Mouse (Mus musculus): ENCODE measurements around the gene Tcf12.
A peak's percentile ranks its signal among the peaks of the same experiment; 100 is the strongest.

Gene Tcf12

GRCm38 (mm10) chr9:71915871-71916661 is 195.6 kb downstream of the Tcf12 start:
- no peak for DNase-seq (ENCODE audit: low spot score in 2 of 2)

DNA sequence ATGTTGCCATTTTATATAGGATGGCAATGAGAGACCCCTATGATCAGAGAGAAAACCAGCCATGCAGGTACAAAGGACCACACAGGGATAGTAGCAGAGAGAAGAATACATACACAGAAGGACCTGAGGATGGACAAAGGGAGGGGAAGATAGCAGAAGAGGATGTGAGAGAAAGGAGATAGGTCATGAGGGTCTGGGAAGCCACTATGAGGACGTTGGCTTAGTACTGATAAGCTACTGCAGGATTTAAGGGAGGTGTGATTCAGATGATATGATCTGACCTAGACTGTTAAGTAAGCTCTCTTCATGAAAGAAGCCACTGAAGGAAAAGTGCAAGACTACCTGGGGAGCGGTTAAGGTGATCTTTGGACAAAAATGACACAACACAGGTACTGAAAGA is 205.1 kb downstream of the Tcf12 start:
- DNase-seq (ENCODE audit: low spot score in 2 of 2) = no peak

- DNase-seq (ENCODE audit: low spot score in 2 of 2) = no peak
These were observed 212.8 kb downstream of the Tcf12 start for GRCm38 (mm10) chr9:71898852-71899251.

GRCm38 (mm10) chr9:71897399-71897798 is 214.3 kb downstream of the Tcf12 start:
- DNase-seq (ENCODE audit: low spot score in 2 of 2) = no peak

DNA sequence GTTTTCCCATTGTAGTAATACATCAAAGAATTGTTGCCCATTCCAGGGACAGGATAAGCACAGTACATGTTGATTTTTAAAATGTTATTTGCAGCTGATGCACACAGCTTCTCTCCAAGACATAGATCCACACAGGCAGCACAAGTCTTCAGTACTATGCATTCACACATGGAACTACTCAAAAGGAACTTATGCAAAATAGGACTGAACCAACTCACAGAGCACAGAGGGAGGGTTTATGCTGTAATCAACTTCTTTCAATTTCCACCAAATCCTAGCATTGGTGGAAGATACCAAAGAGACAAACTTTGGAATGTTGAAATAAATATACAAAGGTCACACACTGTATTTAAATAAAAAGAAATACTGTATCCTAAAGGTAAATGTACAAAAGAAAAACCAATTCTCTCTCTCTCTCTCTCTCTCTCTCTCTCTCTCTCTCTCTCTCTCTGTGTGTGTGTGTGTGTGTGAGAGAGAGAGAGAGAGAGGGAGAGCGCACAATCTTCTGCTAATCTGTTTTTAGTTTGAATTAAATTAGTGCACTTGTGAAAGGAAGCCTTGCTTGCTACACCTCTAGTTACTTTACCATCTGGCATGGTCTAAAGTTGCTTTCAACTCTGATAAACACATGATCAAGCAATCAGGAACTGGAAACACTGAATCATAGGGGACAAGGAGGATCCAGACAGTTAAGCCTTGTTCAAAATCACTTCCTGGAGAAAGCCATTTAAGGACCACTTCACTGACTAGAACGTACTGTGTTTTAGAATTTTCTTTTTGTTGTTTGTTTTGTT is 215.5 kb downstream of the Tcf12 start:
- peak in 1 of 2 experiments; percentile 14 for DNase-seq (ENCODE audit: low spot score in 2 of 2)

DNA sequence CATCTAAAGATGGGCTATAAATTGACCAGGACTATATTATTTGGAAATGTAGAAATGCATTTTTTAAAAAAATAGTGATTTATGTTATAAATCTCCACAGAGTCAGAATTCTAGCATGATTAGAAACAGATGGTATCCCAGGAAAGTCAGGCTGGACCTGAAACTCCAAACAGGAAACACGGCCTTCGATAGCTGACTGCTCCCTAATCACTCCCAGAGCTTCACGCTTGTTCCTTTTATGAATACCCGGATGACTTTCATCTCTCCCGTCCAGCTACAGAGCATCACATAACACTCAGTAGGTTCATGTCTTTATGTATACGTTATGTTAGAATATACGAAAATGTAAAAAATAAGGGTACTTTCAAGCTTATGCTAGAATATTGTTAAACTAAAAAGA is 216.4 kb downstream of the Tcf12 start:
- no peak for DNase-seq (ENCODE audit: low spot score in 2 of 2)

DNA sequence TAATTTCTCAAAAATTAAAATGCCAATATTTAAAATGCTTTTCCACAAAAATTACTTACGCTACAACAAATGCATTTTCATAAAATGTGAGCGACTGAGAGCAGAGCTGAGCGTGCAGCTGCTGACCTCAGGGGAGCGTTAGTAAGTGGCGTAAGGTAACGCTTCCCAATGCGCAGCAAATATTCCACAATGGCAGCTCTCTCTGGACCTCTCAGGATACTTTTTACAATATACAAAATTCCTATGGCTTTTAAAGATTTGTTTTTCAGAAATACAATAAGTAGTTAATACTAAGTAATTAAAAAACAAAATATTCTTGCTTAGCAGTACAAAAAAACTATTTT is 216.8 kb downstream of the Tcf12 start:
- no peak for DNase-seq (ENCODE audit: low spot score in 2 of 2)

- DNase-seq (ENCODE audit: low spot score in 2 of 2) = no peak
These were observed 217.3 kb downstream of the Tcf12 start for GRCm38 (mm10) chr9:71894246-71894942.

DNA sequence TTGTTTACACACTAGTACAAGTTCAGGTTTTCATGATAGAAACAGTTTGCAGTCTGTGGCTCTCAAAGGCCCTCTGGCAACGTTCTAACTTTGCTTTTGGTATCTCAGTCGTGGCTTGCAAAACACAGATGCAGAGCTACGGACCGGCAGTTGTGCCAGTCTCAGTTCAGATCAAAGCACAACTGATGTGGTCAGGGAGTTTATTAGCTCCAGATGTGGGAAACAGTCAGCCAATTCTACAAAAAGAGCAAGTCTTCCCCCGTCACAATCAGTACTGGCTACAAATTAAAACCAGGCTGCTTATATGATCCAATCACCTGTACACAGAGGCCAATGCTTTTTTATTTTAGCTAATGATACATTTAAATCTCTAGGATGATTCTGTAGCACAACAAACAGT is 223.2 kb downstream of the Tcf12 start:
- DNase-seq (ENCODE audit: low spot score in 2 of 2) = no peak

DNA sequence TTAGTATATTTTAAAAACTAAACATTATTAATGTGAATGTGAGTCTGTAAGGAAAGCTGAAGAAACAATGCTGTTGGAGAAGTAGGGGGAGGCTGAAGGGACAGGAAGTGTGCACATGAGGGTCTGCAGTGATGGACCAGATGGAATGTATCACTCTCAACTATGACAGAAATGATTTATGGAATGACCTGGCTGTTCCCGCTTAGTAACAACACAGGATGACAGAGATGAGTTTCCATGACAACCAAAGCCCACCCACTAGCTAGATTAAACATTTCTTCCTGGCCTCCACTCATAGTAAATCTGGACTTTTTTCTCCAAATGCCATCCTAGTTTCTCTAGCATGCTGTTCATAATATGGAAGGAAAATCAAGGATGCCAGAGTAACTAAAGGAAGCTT is 231.0 kb downstream of the Tcf12 start:
- DNase-seq (ENCODE audit: low spot score in 2 of 2) = no peak

DNA sequence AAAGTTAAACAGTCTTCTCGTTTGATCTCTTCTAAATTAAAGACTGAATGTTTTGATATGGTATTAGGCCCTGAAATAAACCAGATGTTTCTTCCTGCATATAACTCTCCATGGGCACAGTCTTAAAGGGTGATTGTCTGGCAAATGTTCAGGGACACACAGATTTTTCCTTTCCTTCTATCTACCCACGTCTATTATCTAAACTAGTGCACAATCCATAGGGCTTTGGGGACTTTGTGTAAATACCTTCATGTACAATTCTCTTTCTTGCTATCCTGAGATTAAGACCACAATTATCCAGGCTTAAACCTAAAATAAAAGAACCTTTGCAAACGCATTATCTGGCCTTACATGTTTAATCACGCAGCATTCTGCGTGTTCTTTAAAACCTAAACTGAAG is 231.7 kb downstream of the Tcf12 start:
- DNase-seq (ENCODE audit: low spot score in 2 of 2) = no peak

GRCm38 (mm10) chr9:71879415-71879814 is 232.3 kb downstream of the Tcf12 start:
- no peak for DNase-seq (ENCODE audit: low spot score in 2 of 2)

DNA sequence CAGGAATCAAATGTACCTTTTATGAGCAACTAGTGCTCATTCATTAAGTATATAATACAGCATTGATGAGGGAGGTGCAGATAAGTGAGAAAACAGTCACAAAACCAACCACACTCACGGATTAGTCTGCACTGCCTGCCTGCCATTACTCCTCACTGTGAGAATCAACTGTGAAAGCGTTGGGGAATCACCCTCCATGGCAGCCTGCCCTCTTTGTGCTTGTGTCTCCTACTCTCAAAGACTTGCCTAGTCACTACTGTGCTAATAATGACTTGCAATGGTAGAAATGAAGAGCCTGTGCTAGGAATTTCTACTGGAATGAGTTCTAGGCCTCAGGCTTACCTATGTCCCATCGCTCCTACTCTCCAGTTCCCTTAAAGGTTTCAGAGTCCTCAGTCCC is 233.8 kb downstream of the Tcf12 start:
- no peak for DNase-seq (ENCODE audit: low spot score in 2 of 2)

GRCm38 (mm10) chr9:71874761-71875160 is 236.9 kb downstream of the Tcf12 start:
- DNase-seq (ENCODE audit: low spot score in 2 of 2) = no peak

DNA sequence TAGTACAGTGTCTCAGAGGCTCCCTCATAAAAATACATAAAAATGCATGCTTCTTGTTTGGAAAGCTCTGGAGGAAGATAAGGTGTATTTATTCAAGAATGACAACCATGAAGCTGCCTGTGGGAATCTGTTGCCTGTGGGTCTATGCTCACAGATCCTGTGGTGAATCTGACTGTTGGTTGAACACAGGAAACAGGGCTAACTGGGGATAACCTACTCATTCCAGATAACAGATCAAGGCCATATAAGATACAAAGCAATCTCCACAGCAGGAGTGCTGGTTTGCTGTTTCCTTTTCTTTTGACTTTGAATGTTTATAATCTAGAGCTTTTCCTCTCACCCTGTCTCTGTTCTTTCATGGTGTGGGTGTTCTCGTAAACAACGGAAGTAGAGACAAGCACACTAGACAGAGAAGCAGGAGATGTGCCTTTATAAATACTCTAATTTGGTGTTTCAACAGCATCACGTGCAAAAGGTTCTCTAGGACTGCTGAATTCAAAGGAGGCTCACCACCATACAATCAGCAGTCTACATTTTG is 237.6 kb downstream of the Tcf12 start:
- DNase-seq (ENCODE audit: low spot score in 2 of 2) = no peak

DNA sequence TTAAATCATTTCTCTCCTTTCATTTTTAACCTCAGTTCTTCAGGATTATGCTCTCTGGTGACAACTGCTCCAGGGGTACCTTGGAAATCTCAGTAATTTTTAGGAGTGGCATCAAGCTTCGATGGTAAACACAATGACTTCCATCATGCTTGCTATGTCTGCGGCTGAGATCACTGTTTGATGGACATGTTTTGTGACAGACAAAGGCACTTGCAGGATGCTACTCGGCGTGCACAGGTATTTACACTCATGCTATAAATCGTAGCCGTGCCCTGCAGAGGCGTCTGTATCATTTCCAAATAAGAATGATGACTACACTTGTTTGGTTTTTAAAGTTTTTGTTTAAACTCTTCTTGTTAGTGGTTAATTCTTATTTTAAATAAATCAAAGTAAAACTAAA is 248.3 kb downstream of the Tcf12 start:
- DNase-seq (ENCODE audit: low spot score in 2 of 2) = no peak

DNA sequence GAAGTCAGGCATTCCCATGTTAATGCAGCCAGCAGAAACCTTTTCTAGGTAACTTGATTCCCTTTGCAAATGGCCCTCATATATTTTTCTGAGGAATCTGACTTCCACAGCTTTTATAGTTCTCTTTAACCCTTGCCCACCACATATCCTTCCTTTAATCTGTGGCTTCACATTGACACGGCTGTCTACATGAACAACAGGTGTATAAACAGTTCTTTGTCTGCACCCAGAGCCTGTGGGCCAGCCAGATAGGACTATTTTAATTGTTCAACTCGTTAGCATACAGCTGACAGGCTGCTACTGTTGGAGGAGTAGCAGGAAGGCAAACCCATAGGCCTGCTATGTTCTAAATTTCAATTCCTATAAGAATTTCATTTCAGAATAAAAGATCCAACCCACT is 250.0 kb downstream of the Tcf12 start:
- no peak for DNase-seq (ENCODE audit: low spot score in 2 of 2)

- DNase-seq (ENCODE audit: low spot score in 2 of 2) = no peak
These were observed 253.7 kb downstream of the Tcf12 start for GRCm38 (mm10) chr9:71857926-71858325.

DNA sequence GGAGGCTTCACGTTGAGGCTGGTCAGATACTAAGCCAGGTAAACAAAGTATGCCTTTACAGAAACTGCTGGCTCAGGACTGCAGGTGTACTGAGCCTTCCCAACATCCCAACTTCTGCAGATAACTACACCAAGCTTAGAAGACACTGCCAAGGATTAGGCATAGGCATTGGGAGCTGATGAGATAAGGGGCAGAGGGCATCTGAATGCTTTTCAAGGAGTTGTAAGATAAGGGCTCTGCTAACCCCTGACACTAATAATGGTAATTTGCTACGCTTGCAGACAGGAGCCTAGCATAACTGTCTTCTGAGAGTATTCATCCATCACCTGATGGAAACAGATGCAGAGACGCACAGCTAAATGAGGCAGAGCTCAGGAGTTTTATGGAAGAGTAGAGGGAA is 257.8 kb downstream of the Tcf12 start:
- no peak for DNase-seq (ENCODE audit: low spot score in 2 of 2)

GRCm38 (mm10) chr9:71850283-71850682 is 261.4 kb downstream of the Tcf12 start:
- DNase-seq (ENCODE audit: low spot score in 2 of 2) = no peak

DNA sequence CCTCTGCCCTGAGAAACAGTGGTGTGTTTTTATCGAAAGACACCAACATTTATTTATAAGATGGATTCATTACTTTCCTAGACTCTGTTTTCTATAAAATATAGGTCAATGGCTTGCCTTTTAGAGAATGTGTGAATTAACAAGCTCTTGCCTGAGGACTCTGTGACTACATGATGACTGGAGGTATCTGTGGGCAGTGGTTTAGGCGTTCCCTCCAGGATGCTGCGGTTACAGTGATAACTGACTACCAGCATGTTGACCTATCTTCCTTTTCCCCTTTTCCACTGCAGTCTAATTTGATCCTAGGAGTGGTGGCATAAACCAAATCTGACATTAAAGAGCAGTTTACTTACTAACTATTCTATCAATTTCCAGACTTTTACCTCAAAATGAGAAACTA is 263.3 kb downstream of the Tcf12 start:
- no peak for DNase-seq (ENCODE audit: low spot score in 2 of 2)

DNA sequence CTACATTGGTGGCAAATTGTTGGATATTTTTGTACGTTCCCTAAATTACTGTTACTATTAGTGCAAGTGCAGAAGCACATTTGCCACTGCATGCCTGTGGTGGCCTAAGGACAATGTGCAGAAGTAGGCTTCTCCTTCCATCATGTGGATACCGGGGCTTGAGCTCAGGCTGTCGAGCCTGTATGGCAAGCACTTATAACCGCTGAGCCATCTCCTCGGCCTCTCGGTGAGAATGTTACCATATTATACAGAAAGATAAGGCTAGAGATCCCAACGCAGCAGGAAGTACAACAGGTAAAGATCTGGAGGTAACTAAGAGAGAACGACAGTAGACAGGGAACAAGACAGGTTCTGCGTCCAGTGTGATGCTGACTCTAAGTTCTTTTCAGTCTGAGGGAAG is 263.8 kb downstream of the Tcf12 start:
- no peak for DNase-seq (ENCODE audit: low spot score in 2 of 2)

All from natural killer cell, adult 2 months (primary cell).